Mouse (Mus musculus) layer of hippocampus, postnatal 10 days (tissue): ENCODE data around the gene Olfr599. TPM values are rescaled to one million over a fixed set of nuclear protein-coding genes. Genes with fewer than 3 reads are reported as not detected.
"Not testable (repeated sequence)": the region's sequence is repeated elsewhere in the genome, so short reads cannot be mapped to it uniquely, and the experiment has no call there.

Source experiments
- DNase-seq, 2 experiments: peaks; one replicate each; pipeline ENCODE4 v3.0.0; 2021; ENCODE audit warnings: low spot score in 2 of 2
- long read RNA-seq: library from polyadenylated mRNA; stranded (forward); transcript quantifications from one replicate; pipeline ENCODE4 v2.0.0, GENCODE M21; 2023
- total RNA-seq, 2 experiments: library from RNA; stranded (reverse); gene quantifications; 2 replicates each; pipeline ENCODE4 v1.2.3; 2021

Olfr599 gene
- not detected for total RNA-seq
- long read RNA-seq: 0 reads

DNA sequence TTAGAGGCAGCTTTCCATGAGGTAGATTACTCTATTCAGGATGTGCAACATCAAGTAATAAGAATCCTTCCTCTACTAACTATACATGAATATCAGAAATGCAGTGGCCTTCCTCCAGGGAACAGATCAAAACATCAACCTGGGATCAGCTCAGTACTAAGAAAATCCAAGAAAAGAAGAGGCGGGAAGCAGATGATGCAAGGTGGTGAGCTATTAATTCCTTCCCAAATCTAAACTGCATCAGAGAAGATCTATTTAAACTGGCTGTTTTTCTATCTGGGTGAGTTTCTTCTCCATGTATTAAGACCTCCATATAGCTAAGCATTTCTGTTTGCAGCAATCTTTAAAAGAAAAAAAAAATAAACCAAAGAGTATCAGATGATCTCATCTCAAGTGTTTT lies at the start of gene Olfr599:
Gene Olfr599, plus strand, starts transcription at position 301 of the 400 bp plus-strand sequence.
- no peak for DNase-seq

- not testable (repeated sequence) for DNase-seq
Observed at GRCm38 (mm10) chr7:103305348-103305747, 30.4 kb upstream of the Olfr599 start, which contains the start of gene Olfr596. Olfr596 (plus strand) TSS chr7:103305648.

GRCm38 (mm10) chr7:103316015-103316414 lies 19.7 kb upstream of the Olfr599 start, which contains the start of gene Olfr597:
Olfr597 (plus strand) TSS chr7:103316315.
- not testable (repeated sequence) for DNase-seq

GRCm38 (mm10) chr7:103323268-103323667 lies 12.4 kb upstream of the Olfr599 start, which contains the start of gene Olfr598:
Olfr598 (plus strand) TSS chr7:103323568.
- DNase-seq: no peak

GRCm38 (mm10) chr7:103349569-103349968 lies 13.9 kb downstream of the Olfr599 start, which contains the start of gene Olfr600:
Olfr600 (minus strand) TSS chr7:103349669.
- no peak for DNase-seq

- no peak for DNase-seq
Observed at GRCm38 (mm10) chr7:103362555-103362954, 26.8 kb downstream of the Olfr599 start, which contains the start of gene Olfr601. Olfr601 (minus strand) TSS chr7:103362655.

GRCm38 (mm10) chr7:103386077-103386476 lies 50.4 kb downstream of the Olfr599 start, which contains the start of gene Olfr603:
Olfr603 (minus strand) TSS chr7:103386177.
- no peak for DNase-seq

Other genes starting within 250 kb of the Olfr599 start
- not detected for gene Olfr585, start 238.2 kb upstream of the Olfr599 start, total RNA-seq
- gene Olfr586, start 210.3 kb upstream of the Olfr599 start, total RNA-seq: not detected
- not detected for gene Olfr588-ps1, start 195.0 kb upstream of the Olfr599 start, total RNA-seq
- not detected for gene Olfr589, start 179.6 kb upstream of the Olfr599 start, total RNA-seq
- not detected for gene Olfr591, start 157.6 kb upstream of the Olfr599 start, total RNA-seq
- gene Olfr592, start 151.1 kb upstream of the Olfr599 start, total RNA-seq: not detected
- gene Olfr593, start 124.1 kb upstream of the Olfr599 start, total RNA-seq: not detected
- gene Olfr594, start 118.9 kb upstream of the Olfr599 start, total RNA-seq: not detected
- gene Usp17ld, start 83.4 kb upstream of the Olfr599 start, total RNA-seq: not detected
- gene Olfr596, start 30.3 kb upstream of the Olfr599 start, total RNA-seq: not detected
- not detected for gene Olfr597, start 19.6 kb upstream of the Olfr599 start, total RNA-seq
- gene Olfr598, start 12.3 kb upstream of the Olfr599 start, total RNA-seq: not detected
- gene Olfr600, start 13.8 kb downstream of the Olfr599 start, total RNA-seq: not detected
- gene Olfr601, start 26.7 kb downstream of the Olfr599 start, total RNA-seq: not detected
- not detected for gene Olfr603, start 50.3 kb downstream of the Olfr599 start, total RNA-seq
- not detected for gene Usp17lc, start 79.2 kb downstream of the Olfr599 start, total RNA-seq
- gene Olfr605, start 109.5 kb downstream of the Olfr599 start, total RNA-seq: not detected
- gene Olfr606, start 113.1 kb downstream of the Olfr599 start, total RNA-seq: not detected
- not detected for gene Olfr607, start 128.2 kb downstream of the Olfr599 start, total RNA-seq
- gene Olfr608, start 134.0 kb downstream of the Olfr599 start, total RNA-seq: not detected
- gene Olfr609, start 162.1 kb downstream of the Olfr599 start, total RNA-seq: not detected
- gene Olfr610, start 176.2 kb downstream of the Olfr599 start, total RNA-seq: not detected
- not detected for gene Olfr611, start 184.9 kb downstream of the Olfr599 start, total RNA-seq
- gene Olfr612, start 206.8 kb downstream of the Olfr599 start, total RNA-seq: not detected
- not detected for gene Olfr613, start 212.2 kb downstream of the Olfr599 start, total RNA-seq
- gene Olfr615, start 220.2 kb downstream of the Olfr599 start, total RNA-seq: not detected
- not detected for gene Olfr616, start 233.2 kb downstream of the Olfr599 start, total RNA-seq
- not detected for gene Olfr617, start 237.1 kb downstream of the Olfr599 start, total RNA-seq